Mouse (Mus musculus): ENCODE data around the gene Apex1.
"Not testable (repeated sequence)": the region's sequence is repeated elsewhere in the genome, so short reads cannot be mapped to it uniquely, and the experiment has no call there.

Gene Apex1

GRCm38 (mm10) chr14:50927366-50927765 lies 2.6 kb downstream of the Apex1 start:
- no peak for DNase-seq (ENCODE audit: low spot score in 2 of 2)

- peak in 1 of 2 experiments; percentile 14 for DNase-seq (ENCODE audit: low spot score in 2 of 2)
Measured at GRCm38 (mm10) chr14:50929951-50930350, 5.2 kb downstream of the Apex1 start.

DNA sequence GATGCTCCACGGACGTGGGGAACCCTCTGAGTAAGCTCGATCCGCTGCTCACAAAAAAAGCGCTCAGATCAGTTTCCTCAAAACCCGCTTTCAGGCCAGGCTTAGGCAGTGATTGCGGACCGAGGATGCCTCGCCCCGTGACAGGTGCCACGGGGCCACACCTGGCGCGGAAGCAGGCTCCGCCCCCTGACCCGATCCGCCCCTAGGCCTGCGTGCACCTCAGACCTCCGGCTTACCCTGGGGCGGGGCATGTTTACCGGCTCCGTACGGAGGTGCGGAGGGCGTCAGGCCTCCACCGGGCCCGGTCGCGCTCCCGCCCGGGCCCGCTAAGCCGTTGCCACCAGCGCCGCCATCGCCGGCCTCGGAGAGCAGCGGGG lies 5.6 kb downstream of the Apex1 start:
- DNase-seq (ENCODE audit: low spot score in 2 of 2), result peak; percentile 41 to 42

DNA sequence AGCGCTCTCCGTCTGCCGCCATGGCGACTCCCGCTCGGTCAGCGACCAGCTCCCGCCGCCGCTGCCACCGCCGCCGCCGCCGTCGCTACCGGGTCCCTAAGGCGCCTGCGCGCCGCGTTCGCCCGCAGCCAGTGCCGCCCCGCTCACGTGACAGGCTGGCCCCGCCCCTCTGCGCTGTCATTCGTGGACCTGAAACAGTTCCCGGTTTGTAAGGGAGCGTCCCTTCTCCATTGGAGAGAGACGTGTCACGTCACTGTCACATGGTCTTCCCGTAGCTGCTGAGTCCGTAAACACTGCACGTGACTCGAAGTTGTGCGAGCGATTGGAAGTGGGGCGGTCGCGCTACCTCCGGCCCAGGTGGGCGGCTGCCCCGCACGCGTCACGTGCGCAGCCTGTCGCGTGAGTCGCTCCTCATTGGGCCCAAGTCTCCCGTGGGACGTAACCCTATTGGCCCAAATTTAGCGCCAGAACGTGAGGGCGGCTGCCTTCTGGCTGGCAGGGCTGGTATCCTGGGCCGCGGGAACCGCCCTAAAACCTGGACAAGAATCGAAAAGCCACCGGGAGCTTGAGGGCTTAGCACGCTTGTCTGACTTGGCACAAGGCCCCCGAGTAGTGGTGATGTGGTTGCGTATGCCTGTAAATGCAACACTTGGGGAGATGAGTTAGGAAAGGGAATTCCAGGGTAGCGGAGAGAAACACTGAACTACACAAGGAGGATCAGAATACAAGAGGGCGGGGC lies 6.2 kb downstream of the Apex1 start, which contains the start of the genes Pip4p1 and Pnp:
Gene Pip4p1 (minus strand): TSS at position 103 of the 739 bp plus-strand sequence.
Gene Pnp (plus strand): TSS at position 329 of the 739 bp plus-strand sequence.
- DNase-seq (ENCODE audit: low spot score in 2 of 2), result peak; percentile 99 to 100

DNA sequence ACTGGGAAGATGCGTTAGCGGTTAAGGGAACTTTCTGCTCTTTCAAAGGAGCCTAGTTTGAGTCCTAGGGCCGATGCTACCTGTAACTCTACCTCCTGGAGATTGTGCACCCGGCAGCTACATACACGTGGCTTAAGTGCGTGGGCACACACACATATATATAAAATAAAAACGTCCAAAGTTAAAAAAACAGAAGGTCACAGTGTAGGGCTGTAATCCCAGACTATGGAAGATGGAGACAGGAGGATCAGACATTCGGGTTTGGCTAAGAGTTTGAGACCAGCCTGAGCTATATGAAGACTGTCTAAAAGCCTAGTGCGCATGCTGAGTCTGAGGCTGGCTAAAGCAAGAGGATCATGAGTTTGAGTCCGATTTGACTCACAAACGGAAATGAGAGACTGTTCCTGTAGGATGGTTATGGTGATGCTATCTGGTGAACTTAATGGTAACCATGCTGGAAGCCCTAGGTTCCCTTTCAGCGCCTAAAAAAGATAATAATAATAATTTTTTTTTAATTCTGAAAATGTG lies 6.8 kb downstream of the Apex1 start:
- DNase-seq (ENCODE audit: low spot score in 2 of 2), result no peak

- DNase-seq (ENCODE audit: low spot score in 2 of 2), result no peak
Measured at GRCm38 (mm10) chr14:50936649-50937048, 11.9 kb downstream of the Apex1 start.

GRCm38 (mm10) chr14:50938119-50938908 lies 13.5 kb downstream of the Apex1 start:
- DNase-seq (ENCODE audit: low spot score in 2 of 2), result no peak

DNA sequence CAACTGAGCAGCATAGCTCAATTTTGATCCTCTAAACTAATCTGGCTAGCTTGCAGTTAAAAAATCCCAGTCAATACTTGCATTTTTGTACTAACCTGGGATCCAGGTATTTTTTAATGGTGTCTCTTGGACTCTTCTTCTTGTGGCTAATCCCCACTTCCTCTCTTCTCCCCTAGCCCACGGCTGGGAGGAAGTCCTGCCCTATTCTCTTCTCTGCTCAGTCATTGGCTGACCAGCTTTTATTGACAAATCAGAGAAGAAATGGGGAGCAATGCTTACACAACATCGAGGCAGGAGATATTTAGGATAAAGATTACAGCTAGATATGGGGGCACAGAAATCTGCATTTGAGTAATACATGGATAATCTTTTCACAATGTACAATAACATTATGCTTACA lies 14.2 kb downstream of the Apex1 start:
- no peak for DNase-seq (ENCODE audit: low spot score in 2 of 2)

DNA sequence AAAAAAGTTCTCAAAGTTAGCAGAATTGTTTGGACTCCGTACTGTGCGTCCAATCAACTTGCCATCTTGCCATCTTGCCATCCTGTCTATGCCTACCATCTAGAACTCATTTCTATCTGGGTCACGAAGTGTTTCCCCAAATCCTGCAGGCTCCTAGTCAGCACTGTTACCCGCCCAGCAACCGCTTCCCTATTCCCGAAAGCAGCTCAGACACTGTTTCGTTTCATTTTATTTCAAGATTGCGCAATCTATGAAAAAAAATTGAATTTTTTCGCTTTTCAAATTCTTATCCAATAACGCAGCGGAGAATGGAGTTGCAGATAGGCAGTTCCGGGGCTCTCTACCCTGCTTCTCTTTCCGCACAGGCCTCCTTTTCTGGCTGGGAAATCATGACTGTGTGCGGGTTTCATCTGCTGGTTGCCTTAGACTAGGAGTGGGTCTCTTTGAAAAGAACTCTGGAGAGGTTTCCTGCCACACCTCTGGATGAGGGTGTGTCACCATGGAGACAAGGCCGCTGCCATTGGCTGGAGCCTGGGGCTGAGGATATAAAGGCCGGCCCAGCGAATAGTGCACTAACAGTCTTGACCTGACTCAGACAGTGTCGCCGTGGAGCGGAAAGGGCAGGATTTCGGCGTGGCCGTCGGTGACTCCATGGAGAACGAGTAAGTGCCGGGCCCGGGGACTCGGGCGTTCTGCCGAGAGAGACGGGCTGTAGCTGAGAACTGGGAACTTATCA lies 19.3 kb downstream of the Apex1 start, which contains the start of gene Gm49342:
Gene Gm49342 (plus strand): TSS at position 586 of the 736 bp plus-strand sequence.
- peak; percentile 83 for DNase-seq (ENCODE audit: low spot score in 2 of 2)

DNA sequence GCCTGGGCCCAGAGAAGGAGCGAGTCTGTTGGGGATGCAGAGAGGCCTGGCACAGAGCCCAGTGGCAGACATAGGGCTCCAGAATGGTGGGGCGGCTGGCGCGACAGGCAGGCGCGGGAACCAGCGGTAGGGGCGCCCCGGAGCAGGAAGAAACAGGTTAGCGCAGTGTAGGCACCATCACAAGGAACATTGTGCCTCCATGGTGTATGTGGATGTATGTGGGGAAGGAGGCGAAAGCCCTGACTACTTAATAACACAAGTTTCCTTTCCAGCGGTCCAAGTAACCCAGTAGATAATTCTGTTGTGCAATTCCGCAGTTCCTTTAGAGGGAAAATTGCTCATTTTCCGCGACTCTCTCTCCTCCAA lies 19.9 kb downstream of the Apex1 start:
- DNase-seq (ENCODE audit: low spot score in 2 of 2), result not testable (repeated sequence)

DNA sequence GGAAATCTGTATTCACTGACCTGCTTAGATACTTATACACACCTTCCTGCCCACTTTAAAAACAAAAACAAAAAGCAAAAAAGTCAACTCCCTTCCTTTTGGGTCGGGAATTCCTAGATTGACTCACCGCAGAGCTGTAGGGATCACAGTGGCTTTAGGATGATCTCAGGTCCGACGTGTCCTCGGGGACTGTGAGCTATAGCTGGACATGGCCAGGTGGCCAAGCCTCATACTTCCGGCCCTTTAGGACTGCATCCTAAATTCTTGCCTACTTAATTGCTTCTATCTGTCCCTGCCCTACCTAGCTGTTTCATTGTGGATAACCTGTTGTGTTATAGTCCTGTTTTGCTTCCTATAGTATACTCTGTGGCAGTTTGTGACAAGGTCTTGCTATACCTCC lies 20.3 kb downstream of the Apex1 start:
- DNase-seq (ENCODE audit: low spot score in 2 of 2), result not testable (repeated sequence)

DNA sequence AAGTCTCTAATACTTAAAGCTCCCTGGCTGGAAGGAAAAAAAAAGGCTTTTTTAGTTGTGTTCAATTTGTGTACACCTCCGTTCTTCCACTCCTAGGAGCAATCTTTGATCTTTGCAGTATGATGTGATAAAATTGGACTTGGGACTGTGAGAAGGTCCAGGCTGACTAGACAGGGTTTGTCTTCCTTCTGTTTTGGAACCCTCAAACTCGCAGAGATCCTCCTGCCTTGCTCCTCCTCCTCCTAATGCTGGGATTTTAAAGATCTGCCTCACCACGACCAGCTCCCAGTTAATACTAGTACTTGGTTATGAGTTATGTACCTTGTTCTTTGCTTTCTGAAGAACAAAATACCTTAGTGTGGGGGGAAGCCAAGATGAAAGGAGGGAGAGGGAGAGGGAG lies 20.8 kb downstream of the Apex1 start:
- DNase-seq (ENCODE audit: low spot score in 2 of 2), result not testable (repeated sequence)

- DNase-seq (ENCODE audit: low spot score in 2 of 2), result no peak
Measured at GRCm38 (mm10) chr14:50955487-50955886, 30.7 kb downstream of the Apex1 start.

- peak; percentile 14 to 28 for DNase-seq (ENCODE audit: low spot score in 2 of 2)
Measured at GRCm38 (mm10) chr14:50955942-50956508, 31.3 kb downstream of the Apex1 start, which contains the start of gene Pnp2. TSS of gene Pnp2 (plus strand) at chr14:50955992.

DNA sequence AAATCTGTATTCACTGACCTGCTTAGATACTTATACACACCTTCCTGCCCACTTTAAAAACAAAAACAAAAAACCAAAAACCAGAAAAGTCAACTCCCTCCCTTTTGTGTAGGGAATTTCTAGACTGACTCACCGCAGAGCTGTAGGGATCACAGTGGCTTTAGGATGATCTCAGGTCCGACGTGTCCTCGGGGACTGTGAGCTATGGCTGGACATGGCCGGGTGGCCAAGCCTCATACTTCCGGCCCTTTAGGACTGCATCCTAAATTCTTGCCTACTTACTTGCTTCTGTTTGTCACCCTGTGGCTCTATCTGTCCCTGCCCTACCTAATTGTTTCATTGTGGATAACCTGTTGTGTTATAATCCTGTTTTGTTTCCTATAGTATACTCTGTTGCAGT lies 32.0 kb downstream of the Apex1 start:
- not testable (repeated sequence) for DNase-seq (ENCODE audit: low spot score in 2 of 2)

- DNase-seq (ENCODE audit: low spot score in 2 of 2), result not testable (repeated sequence)
Measured at GRCm38 (mm10) chr14:50957146-50957545, 32.4 kb downstream of the Apex1 start.

DNA sequence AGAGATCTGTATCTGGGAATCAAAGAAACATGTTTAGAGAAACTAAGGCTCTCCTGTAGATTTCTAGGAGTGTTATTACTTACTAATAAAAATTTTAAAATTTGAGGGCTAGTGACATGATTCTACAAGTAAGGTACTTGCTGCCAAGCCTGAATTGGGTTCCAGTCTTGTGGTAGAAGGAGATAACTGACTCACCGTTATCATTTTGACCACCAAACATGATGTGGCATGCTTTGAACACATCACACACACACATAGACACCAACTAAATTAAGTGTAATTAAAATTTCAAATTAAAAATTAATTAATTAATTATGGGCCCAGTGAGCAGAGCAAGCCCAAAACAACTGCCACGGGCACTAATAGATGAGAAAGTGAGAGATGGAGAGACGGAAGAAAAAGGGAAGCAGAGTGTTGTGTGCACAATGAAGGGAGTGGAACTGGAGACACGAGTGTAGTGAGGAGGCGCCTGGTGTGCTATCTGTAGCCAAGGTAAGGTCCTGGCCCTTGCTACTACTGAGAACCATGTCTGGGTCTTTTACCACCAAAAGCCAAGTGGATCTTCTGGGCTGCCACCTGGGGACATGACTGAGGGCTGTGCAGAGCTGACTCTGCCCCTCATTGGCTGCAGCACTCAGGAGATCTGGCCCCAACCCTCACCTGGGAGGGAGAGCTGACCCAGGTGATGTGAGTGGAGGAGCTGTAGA lies 33.7 kb downstream of the Apex1 start:
- not testable (repeated sequence) for DNase-seq (ENCODE audit: low spot score in 2 of 2)

- DNase-seq (ENCODE audit: low spot score in 2 of 2), result no peak
Measured at GRCm38 (mm10) chr14:50968216-50968980, 43.6 kb downstream of the Apex1 start.

GRCm38 (mm10) chr14:50969041-50969440 lies 44.3 kb downstream of the Apex1 start:
- no peak for DNase-seq (ENCODE audit: low spot score in 2 of 2)

All from right cerebral cortex, postnatal 36 days (tissue).